Mouse (Mus musculus) heart, postnatal 10 days (tissue): ENCODE measurements around the gene Rhox11. TPM values are rescaled to one million over a fixed set of nuclear protein-coding genes. Genes with fewer than 3 reads are reported as not detected.
"Not testable (repeated sequence)": the region's sequence is repeated elsewhere in the genome, so short reads cannot be mapped to it uniquely, and the experiment has no call there.

Experiments
- DNase-seq, 2 experiments: peaks; one replicate each; pipeline ENCODE4 v3.0.0; 2021
- intact Hi-C: fragments of 180-260 bp; cut with DNase I; formaldehyde crosslinking; loops from one replicate; pipeline ENCODE4 v1.15.1; 2025
- total RNA-seq, 2 experiments: library from RNA; stranded (reverse); gene quantifications; 2 replicates each; pipeline ENCODE4 v1.2.3; 2021

Gene Rhox11
- total RNA-seq: not detected

GRCm38 (mm10) chrX:38085041-38085440 is at the start of gene Rhox11:
Gene Rhox11, minus strand, starts transcription at chrX:38085141.
- intact Hi-C loops: loop anchor here (10.0 kb wide), 1 partner anchor 350 kb away; no protein-coding TSS in a partner anchor
- no peak for DNase-seq

- intact Hi-C loops: no loop called here
- DNase-seq: no peak
Measured at GRCm38 (mm10) chrX:38121478-38121877, 36.5 kb upstream of the Rhox11 start.

DNA sequence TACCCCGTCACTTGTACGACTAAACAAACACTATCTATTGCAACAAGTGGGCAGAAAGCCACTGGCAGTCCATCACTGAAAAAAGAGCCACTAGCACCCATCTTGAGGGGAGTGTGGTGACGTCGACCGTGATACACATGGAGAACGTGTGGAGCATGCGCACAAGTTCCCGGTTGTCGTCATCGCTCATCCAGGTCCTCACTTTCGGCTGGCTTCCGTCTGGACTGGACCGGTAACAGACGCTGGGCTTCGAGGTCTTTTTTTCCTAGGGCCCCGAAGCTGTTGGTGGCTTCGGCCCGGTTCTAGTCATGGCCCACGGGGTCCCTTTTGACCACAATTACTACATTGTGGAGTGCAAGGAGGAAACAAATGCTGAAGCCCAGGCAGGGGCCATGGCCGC is 36.0 kb upstream of the Rhox11 start, which contains the start of gene Rhox13:
Gene Rhox13, plus strand, starts transcription at position 238 of the 400 bp plus-strand sequence.
- intact Hi-C loops: no loop called here
- DNase-seq: no peak

- intact Hi-C loops: no loop called here
- no peak for DNase-seq
Measured at GRCm38 (mm10) chrX:38110807-38111206, 25.9 kb upstream of the Rhox11 start, which contains the start of gene Rhox12. Gene Rhox12, minus strand, starts transcription at chrX:38110907.

- intact Hi-C loops: loop anchor here (5.0 to 10.0 kb wide), 2 partner anchors 93 to 351 kb away; no protein-coding TSS in a partner anchor
Measured at GRCm38 (mm10) chrX:38084226-38084625, 715 bp downstream of the Rhox11 start.

DNA sequence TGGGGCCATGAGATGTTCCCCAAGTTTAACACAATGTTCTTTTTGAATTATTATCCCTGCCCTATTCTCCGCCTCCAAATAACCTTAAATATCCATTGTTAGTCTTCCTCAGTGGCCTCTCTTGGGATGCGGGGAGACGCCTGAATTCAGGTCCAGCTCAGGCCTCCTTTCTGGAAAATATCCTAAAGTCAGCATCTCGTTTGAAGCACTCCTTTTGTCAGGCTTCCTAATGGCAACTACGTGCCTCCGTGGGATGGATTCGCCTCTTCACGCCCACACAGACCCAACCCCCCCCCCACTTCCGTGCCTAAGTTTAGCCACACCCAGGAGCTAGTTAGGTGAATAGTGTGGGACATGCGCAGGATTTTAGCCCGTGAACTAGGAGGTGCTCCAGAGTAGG is 18.8 kb downstream of the Rhox11 start, which contains the start of gene Rhox10:
Gene Rhox10, plus strand, starts transcription at position 301 of the 400 bp plus-strand sequence.
- intact Hi-C loops: no loop called here
- no peak for DNase-seq

More at GRCm38 (mm10) chrX:38084226-38084625, 715 bp downstream of the Rhox11 start:
- DNase-seq: peak; percentile 25 to 50

GRCm38 (mm10) chrX:38061544-38061943 is 23.4 kb downstream of the Rhox11 start:
- intact Hi-C loops: no loop called here
- peak in 1 of 2 experiments; percentile 15 for DNase-seq

DNA sequence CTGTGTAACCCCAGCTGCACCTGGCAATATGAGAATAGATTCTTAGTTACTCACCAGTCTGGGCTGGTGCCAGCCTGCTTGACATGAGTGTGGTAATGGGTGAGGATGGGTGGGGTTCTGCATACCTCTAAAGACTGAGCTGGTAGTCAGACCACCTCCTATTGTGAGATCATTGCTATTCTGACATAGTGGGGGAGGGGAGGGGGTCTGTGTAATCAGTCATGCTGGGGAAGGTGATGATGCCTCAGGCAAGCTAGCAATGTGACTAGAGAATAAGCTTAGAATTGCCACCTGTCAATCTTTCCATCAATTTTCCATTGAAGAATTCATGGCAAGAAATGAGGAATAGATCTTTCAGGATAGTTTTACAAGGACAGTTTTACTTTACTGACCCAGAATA is 41.9 kb downstream of the Rhox11 start, which contains the start of gene Btg1-ps2:
Gene Btg1-ps2, minus strand, starts transcription at position 101 of the 400 bp plus-strand sequence.
- DNase-seq, intact Hi-C loops: not testable (repeated sequence)

DNA sequence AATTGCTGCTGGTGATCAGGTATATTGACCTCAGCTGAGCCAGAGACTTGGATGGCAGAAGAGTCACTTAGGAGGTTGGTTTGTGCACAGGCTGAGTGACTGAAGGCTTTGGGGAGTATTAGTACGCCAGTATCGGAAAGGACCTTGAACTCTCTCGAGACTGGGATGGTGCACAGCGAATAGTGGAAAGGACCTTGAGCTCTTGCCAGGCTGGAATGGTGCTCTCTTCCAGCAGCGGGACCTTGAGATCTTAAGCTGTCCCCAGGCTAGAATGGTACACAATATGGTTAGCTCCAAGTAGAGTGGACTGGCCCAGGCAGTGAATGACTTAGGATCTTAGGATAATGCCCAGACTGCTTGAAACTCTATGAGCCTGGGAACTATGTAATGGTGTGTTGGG is 45.3 kb downstream of the Rhox11 start:
- intact Hi-C loops: no loop called here
- DNase-seq: no peak

DNA sequence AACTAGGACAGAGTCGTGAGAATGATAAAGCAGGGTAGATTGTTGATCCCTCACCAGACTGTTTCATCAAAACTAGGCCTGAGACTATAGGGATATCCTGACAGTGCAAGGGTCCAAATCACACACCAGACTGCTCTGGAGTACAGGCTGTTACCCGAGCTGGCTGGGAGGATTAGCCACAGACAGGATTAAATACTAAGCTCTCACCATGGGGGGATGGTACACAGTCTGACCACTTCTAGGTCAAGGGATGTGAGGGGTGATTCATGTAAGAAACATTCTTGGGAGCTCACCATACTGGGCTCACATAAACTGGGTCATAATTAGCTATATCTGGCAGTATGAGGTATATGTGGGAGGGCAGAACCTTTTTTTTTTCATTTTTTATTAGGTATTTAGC is 51.1 kb downstream of the Rhox11 start:
- intact Hi-C loops: no loop called here
- no peak for DNase-seq

Other genes starting within 250 kb of the Rhox11 start
- gene Rhox8, start 206.2 kb downstream of the Rhox11 start, total RNA-seq: not detected
- not detected for gene Rhox7b, start 187.9 kb downstream of the Rhox11 start, total RNA-seq
- not detected for gene Rhox9, start 183.4 kb downstream of the Rhox11 start, total RNA-seq
- not detected for gene Btg1-ps1, start 66.3 kb downstream of the Rhox11 start, total RNA-seq
- gene Btg1-ps2, start 42.0 kb downstream of the Rhox11 start, total RNA-seq: not detected
- not detected for gene Rhox10, start 18.7 kb downstream of the Rhox11 start, total RNA-seq
- gene Rhox12, start 25.8 kb upstream of the Rhox11 start, total RNA-seq: not detected
- gene Rhox13, start 36.1 kb upstream of the Rhox11 start, total RNA-seq: not detected
- 10 to 100 TPM; 13.7 to 14.8 TPM for gene Zbtb33, start 104.7 kb upstream of the Rhox11 start, total RNA-seq
- 10 to 100 TPM; 19.7 to 30.7 TPM for gene Tmem255a, start 167.3 kb upstream of the Rhox11 start, total RNA-seq
- gene Atp1b4, start 231.0 kb upstream of the Rhox11 start, total RNA-seq: under 1 TPM in 1 of 2 experiments, not detected in 1; 0.07 TPM